Mouse (Mus musculus): ENCODE data around the gene Syt17. TPM values are rescaled to one million over a fixed set of nuclear protein-coding genes. Genes with fewer than 3 reads are reported as not detected.
A peak's percentile ranks its signal among the peaks of the same experiment; 100 is the strongest.

Gene Syt17
- polyA plus RNA-seq, 1 experiment from 2014 or later: 30.0 TPM

- DNase-seq (ENCODE audit: low read depth, low spot score) (no peak), ATAC-seq (peak; percentile 73)
- H3K27me3 ChIP-seq: no peaks in the 10 kb centered on the region
- in situ Hi-C loops (cut with MboI; ENCODE audit: low pct_unique_long_range_greater_than_20kb): loop anchor here (5.0 kb wide), 1 partner anchor 64 kb away; no protein-coding TSS in a partner anchor
- POLR2A ChIA-PET: interaction anchor here (1.1 kb wide), 1 partner anchor 55 kb away, joined by 3 read pairs; no protein-coding TSS in a partner anchor
- no peak for TF ChIP-seq CTCF (IDR thresholded peaks at IDR 0.05)
- CTCF ChIA-PET: interaction anchor here (1.5 to 1.6 kb wide), 2 partner anchors 14 to 16 kb away, joined by 3 to 5 read pairs; no protein-coding TSS in a partner anchor
Observed at GRCm38 (mm10) chr7:118462818-118463762, 15.1 kb upstream of the Syt17 start.

- no peak for TF ChIP-seq CTCF (IDR thresholded peaks at IDR 0.05)
- CTCF ChIA-PET: interaction anchor here (0.8 to 1.8 kb wide), 5 partner anchors 11 to 158 kb away, joined by 3 to 4 read pairs (median 3); partner anchors contain the start of gene Syt17
- ATAC-seq (no peak), DNase-seq (ENCODE audit: low read depth, low spot score) (no peak)
- in situ Hi-C loops (cut with MboI; ENCODE audit: low pct_unique_long_range_greater_than_20kb): loop anchor here (5.0 kb wide), 1 partner anchor 66 kb away; no protein-coding TSS in a partner anchor
- POLR2A ChIA-PET: interaction anchor here (0.6 kb wide), 1 partner anchor 213 kb away, joined by 3 read pairs; no protein-coding TSS in a partner anchor
- no peaks in the 10 kb centered on the region for H3K27me3 ChIP-seq
Observed at GRCm38 (mm10) chr7:118461400-118462136, 13.5 kb upstream of the Syt17 start.

- H3K27me3 ChIP-seq: no peaks in the 10 kb centered on the region
- ATAC-seq: no peak
- in situ Hi-C loops (cut with MboI; ENCODE audit: low pct_unique_long_range_greater_than_20kb): no loop called here
- ChIA-PET CTCF (no interaction called here), POLR2A (no interaction called here)
- no peak for TF ChIP-seq CTCF (IDR thresholded peaks at IDR 0.05)
- DNase-seq (ENCODE audit: low read depth, low spot score): no peak
Observed at GRCm38 (mm10) chr7:118453722-118454121, 5.7 kb upstream of the Syt17 start.

- DNase-seq (ENCODE audit: low read depth, low spot score): no peak
- no peak for TF ChIP-seq CTCF (IDR thresholded peaks at IDR 0.05)
- POLR2A ChIA-PET: no interaction called here
- CTCF ChIA-PET: interaction anchor here (1.0 kb wide), 1 partner anchor 66 kb away, joined by 3 read pairs; no protein-coding TSS in a partner anchor
- no peak for ATAC-seq
- in situ Hi-C loops (cut with MboI; ENCODE audit: low pct_unique_long_range_greater_than_20kb): no loop called here
- H3K27me3 ChIP-seq: no peaks in the 10 kb centered on the region
Observed at GRCm38 (mm10) chr7:118452940-118453339, 4.9 kb upstream of the Syt17 start.

- CTCF ChIA-PET: interaction anchor here (1.3 to 2.4 kb wide), 8 partner anchors 9 to 143 kb away, joined by 3 to 24 read pairs (median 8); no protein-coding TSS in a partner anchor
- in situ Hi-C loops (cut with MboI; ENCODE audit: low pct_unique_long_range_greater_than_20kb): loop anchor here (5.0 kb wide), 1 partner anchor 245 kb away; no protein-coding TSS in a partner anchor
- no peaks in the 10 kb centered on the region for H3K27me3 ChIP-seq
- no peak for DNase-seq (ENCODE audit: low read depth, low spot score)
- no peak for TF ChIP-seq CTCF (IDR thresholded peaks at IDR 0.05)
- peak; percentile 49 for ATAC-seq
- POLR2A ChIA-PET: interaction anchor here (0.6 to 1.7 kb wide), 8 partner anchors 30 to 241 kb away, joined by 3 to 6 read pairs (median 3); partner anchors contain the start of genes Coq7 and Itpripl2
Observed at GRCm38 (mm10) chr7:118447291-118448133, 510 bp downstream of the Syt17 start.

- ATAC-seq (no peak), DNase-seq (ENCODE audit: low read depth, low spot score) (no peak)
- H3K27me3 ChIP-seq: no peaks in the 10 kb centered on the region
- ChIA-PET CTCF (interaction anchor here (1.2 kb wide), 1 partner anchor 131 kb away, joined by 3 read pairs; no protein-coding TSS in a partner anchor), POLR2A (interaction anchor here (0.6 kb wide), 2 partner anchors 34 to 35 kb away, joined by 4 read pairs; no protein-coding TSS in a partner anchor)
- no peak for TF ChIP-seq CTCF (IDR thresholded peaks at IDR 0.05)
- in situ Hi-C loops (cut with MboI; ENCODE audit: low pct_unique_long_range_greater_than_20kb): loop anchor here (5.0 kb wide), 1 partner anchor 132 kb away; no protein-coding TSS in a partner anchor
Observed at GRCm38 (mm10) chr7:118443895-118444485, 4.0 kb downstream of the Syt17 start.

GRCm38 (mm10) chr7:118443371-118443770, 4.7 kb downstream of the Syt17 start:
- DNase-seq (ENCODE audit: low read depth, low spot score) (no peak), ATAC-seq (no peak)
- in situ Hi-C loops (cut with MboI; ENCODE audit: low pct_unique_long_range_greater_than_20kb): loop anchor here (5.0 kb wide), 1 partner anchor 131 kb away; no protein-coding TSS in a partner anchor
- H3K27me3 ChIP-seq: no peaks in the 10 kb centered on the region
- no peak for TF ChIP-seq CTCF (IDR thresholded peaks at IDR 0.05)
- CTCF ChIA-PET: interaction anchor here (0.8 kb wide), 1 partner anchor 34 kb away, joined by 3 read pairs; no protein-coding TSS in a partner anchor
- POLR2A ChIA-PET: interaction anchor here (0.6 kb wide), 1 partner anchor 36 kb away, joined by 4 read pairs; no protein-coding TSS in a partner anchor

- ChIA-PET CTCF (interaction anchor here (1.6 kb wide), 1 partner anchor 76 kb away, joined by 4 read pairs; no protein-coding TSS in a partner anchor), POLR2A (no interaction called here)
- DNase-seq (ENCODE audit: low read depth, low spot score) (no peak), ATAC-seq (no peak)
- H3K27me3 ChIP-seq: no peaks in the 10 kb centered on the region
- no peak for TF ChIP-seq CTCF (IDR thresholded peaks at IDR 0.05)
- in situ Hi-C loops (cut with MboI; ENCODE audit: low pct_unique_long_range_greater_than_20kb): loop anchor here (5.0 kb wide), 1 partner anchor 129 kb away; no protein-coding TSS in a partner anchor
Observed at GRCm38 (mm10) chr7:118441535-118441934, 6.5 kb downstream of the Syt17 start.

Measured in Patski (cell line).